Mouse (Mus musculus): ENCODE measurements at regions not wholly inside any gene's neighbourhood (a gene's known extent, or its start where the extent isn't known, plus 50 kb on each side); places are given as distances from the start of the nearest gene placed in this dataset.

DNA sequence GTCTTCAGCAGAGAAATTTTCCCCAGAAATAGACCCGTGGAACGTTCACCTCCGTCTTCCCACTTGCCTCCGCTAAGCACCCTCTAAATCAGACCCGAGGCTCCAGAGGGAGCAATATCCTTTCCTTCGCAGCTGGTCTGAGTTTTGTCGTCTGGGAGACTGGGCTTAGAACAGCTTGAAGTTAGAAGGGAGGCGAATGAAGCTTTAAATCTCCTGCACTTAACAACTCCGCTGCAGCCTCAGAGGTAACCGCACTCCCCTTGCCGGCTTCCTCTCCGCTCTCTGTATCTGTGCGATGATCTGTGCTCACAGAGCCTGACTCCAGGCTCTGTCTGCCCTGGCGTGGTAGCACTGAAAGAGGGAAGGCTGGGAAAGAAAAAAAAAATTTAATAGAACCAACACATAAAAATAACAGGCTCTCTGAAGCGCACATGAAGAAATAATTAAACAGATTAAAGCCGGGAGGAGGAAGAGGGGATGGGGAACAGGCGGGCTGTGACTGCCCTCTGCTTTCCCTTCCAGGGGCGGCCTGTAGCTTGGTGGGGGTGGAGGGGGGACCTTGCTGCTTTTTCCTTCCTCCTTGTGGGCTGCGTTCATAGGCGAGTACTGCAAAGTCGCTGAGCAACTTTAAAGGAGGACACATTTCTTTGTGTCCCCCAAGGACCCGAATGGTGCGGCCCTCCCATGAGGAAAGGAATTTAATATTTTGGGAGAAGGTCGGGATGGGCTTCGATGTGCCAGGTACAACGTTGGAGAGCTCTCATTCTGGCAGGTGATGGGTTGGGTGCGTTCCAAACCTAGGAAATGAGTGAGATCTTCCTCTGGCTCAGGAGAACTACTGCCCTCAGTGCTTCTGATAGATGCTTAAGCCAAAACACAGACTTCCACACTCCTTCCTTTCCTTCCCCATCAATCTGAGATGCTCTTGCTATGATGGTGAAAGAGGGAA is 529.9 kb upstream of the Adam5 start:
- TF ChIP-seq POLR2A (IDR thresholded peaks at IDR 0.05; ENCODE audit: borderline replicate concordance, insufficient read depth, low read length) (no peak), CTCF (IDR thresholded peaks at IDR 0.05; ENCODE audit: borderline replicate concordance, insufficient read depth, low read depth, low read length) (no peak)
